Mouse (Mus musculus) C2C12 (cell line): ENCODE data around the gene Gm20458.

Experiments
- CTCF ChIP-seq: IDR thresholded peaks from one replicate; pipeline ENCODE4 v1.5.1; 2011; ENCODE audit not compliant: control insufficient read depth, insufficient read depth, insufficient read length
- MYOG ChIP-seq: IDR thresholded peaks from one replicate; pipeline ENCODE4 v1.6.1; 2011; ENCODE audit not compliant: control insufficient read depth, insufficient read length; ENCODE audit errors: extremely low read depth

DNA sequence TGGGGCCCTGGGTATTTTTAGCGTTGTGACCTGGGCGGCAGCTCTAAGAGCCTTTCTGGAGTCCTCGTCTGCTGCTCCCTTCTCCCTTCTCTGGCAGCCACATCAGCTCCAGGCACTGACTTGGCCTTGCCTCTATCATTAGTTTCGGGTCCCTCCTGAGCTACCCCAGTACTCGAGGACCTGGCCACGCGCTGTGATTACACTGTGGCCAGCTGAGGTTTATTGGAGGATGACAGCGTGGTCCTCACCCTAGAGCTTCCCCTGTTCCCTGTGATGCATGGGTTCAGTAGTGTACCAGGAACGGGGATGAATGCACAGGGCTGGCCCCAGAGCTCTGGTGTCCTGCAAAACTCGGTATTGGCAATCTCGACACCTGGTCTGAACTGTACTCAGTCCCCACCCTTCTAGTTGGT is 26.4 kb downstream of the Gm20458 start:
- TF ChIP-seq CTCF (no peak), MYOG (no peak)
